Mouse (Mus musculus): Measurements from ENCODE around the gene Sipa1l3. TPM values are rescaled to one million over a fixed set of nuclear protein-coding genes. Genes with fewer than 3 reads are reported as not detected.

Gene Sipa1l3
- polyA plus RNA-seq, 1 experiment from 2014 or later, result 17.6 TPM

DNA sequence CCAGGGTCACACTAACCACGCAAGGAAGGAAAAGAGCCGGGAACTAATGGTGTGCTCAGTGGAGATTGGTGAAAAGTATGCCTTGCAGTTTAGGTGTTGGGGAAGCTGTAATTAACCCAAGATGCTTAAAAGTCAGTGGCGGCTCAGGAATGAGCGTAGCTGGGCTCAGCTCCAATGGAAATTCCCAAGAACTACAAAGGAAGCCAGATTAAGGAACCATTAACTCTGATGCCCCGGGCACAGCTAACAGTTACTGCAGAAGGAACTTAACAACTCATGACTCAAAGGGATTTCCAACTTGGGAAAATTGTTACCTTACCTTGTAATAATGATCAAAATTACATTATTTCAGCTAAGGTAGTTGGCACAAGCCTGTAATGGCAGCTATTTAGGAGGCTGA, 241.7 kb downstream of the Sipa1l3 start:
- Histone ChIP-seq H3K4me1 (ENCODE audit: control insufficient read depth, insufficient read depth, low read length) (peaks cover 3% of the 10 kb centered on the region), H3K27me3 (ENCODE audit: control insufficient read depth, insufficient read depth, low read length) (peaks cover 15% of the 10 kb centered on the region; the same call in 1 of the 2 replicates), H3K36me3 (ENCODE audit: control insufficient read depth, insufficient read depth, low read length) (no peaks in the 10 kb centered on the region), H3K9me3 (ENCODE audit: control insufficient read depth, low read length) (no peaks in the 10 kb centered on the region), H3K4me2 (ENCODE audit: low read length) (no peak overlapping the region), H3K27ac (replicated peaks; ENCODE audit: low read depth, low read length) (no peak overlapping the region), H3K9ac (replicated peaks; ENCODE audit: low read length) (no peak overlapping the region), H3K4me3 (replicated peaks; ENCODE audit: low read depth, low read length) (no peak overlapping the region)
- 92% methylated on average over 5 of the region's 5 CpGs for whole genome bisulfite sequencing
- ATAC-seq (ENCODE audit: low FRiP score, low TSS enrichment), result no peak
- no peak for DNase-seq

DNA sequence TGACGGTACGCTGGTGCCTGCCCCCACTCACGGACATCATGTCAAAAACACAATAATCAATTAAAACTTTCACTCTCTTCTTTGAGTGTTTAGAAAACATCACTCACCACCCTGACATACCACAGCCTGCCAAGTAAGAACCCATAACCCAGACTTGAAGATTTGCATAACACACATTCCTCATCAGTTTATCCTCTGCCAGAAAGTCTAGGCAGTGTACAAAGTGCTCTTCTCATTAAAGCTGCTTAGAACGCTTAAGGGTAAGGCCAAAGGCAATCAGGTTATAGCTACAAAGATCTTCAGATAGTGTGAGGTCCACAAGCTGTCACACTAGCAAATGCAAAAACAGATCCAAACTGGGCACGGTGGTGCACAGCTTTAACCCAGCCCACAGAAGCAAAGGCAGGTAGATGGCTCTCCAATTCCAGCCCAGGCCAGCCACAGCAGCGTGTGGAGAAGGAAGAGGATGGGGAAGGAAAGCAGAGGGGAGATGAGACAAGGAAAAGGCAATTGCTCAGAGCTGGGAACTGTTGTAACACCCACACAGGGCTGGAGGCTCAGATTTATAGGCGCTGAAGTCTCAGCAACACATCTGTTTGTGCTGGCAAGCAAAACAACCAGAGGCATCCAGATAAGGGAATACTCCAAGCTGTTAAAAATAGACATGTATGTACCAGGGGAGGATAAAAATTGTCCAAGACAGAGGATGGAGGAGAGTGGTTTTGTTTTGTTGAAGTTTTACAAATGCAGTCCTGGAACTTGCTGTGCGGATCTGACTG, 246.6 kb downstream of the Sipa1l3 start:
- no peaks in the 10 kb centered on the region for H3K36me3 ChIP-seq (ENCODE audit: control insufficient read depth, insufficient read depth, low read length)
- H3K4me3 ChIP-seq (replicated peaks; ENCODE audit: low read depth, low read length), result no peak overlapping the region
- no peaks in the 10 kb centered on the region for H3K4me1 ChIP-seq (ENCODE audit: control insufficient read depth, insufficient read depth, low read length)
- WGBS, result 87% methylated on average over 8 of the region's 8 CpGs
- DNase-seq (no peak), ATAC-seq (ENCODE audit: low FRiP score, low TSS enrichment) (no peak)
- H3K9me3 ChIP-seq (ENCODE audit: control insufficient read depth, low read length), result no peaks in the 10 kb centered on the region
- no peak overlapping the region for H3K27ac ChIP-seq (replicated peaks; ENCODE audit: low read depth, low read length)
- no peak overlapping the region for H3K9ac ChIP-seq (replicated peaks; ENCODE audit: low read length)
- H3K4me2 ChIP-seq (ENCODE audit: low read length), result no peak overlapping the region
- H3K27me3 ChIP-seq (ENCODE audit: control insufficient read depth, insufficient read depth, low read length), result no peaks in the 10 kb centered on the region

DNA sequence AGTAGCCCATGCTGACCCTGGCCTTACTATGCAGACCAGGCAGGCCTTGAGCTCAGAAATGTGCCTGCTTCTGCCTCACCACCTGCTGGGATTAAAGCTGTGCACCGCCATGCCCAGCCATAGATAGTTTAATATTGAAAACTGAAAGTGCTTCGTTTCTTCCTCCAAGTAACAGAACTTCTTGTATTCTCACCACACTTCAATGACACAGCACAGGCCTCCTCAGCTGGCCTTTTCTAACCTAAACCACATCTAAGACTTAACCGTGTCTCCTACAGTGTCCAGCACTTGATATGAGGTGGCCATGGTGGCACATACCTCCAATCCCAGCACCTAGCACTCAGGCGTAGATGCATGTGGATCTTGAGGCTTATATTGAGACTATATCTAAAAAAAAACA, 248.0 kb downstream of the Sipa1l3 start:
- no peak for ATAC-seq (ENCODE audit: low FRiP score, low TSS enrichment)
- DNase-seq, result no peak
- H3K9me3 ChIP-seq (ENCODE audit: control insufficient read depth, low read length), result no peaks in the 10 kb centered on the region
- WGBS, result 89% methylated on average over 4 of the region's 4 CpGs
- no peak overlapping the region for H3K9ac ChIP-seq (replicated peaks; ENCODE audit: low read length)
- no peak overlapping the region for H3K27ac ChIP-seq (replicated peaks; ENCODE audit: low read depth, low read length)
- no peaks in the 10 kb centered on the region for H3K4me1 ChIP-seq (ENCODE audit: control insufficient read depth, insufficient read depth, low read length)
- no peak overlapping the region for H3K4me2 ChIP-seq (ENCODE audit: low read length)
- H3K27me3 ChIP-seq (ENCODE audit: control insufficient read depth, insufficient read depth, low read length), result no peaks in the 10 kb centered on the region
- no peaks in the 10 kb centered on the region for H3K36me3 ChIP-seq (ENCODE audit: control insufficient read depth, insufficient read depth, low read length)
- no peak overlapping the region for H3K4me3 ChIP-seq (replicated peaks; ENCODE audit: low read depth, low read length)

Other genes starting within 250 kb of the Sipa1l3 start
- gene Spint2, start 236.7 kb downstream of the Sipa1l3 start, polyA plus RNA-seq (2014; fragmentation: Nextera tagmentation; extraction: Ambion mirVana), result 52.3 and 66.3 TPM in 2 replicates
- 0.94 and 3.9 TPM in 2 replicates for gene Ppp1r14a, start 229.3 kb downstream of the Sipa1l3 start, polyA plus RNA-seq (2014; fragmentation: Nextera tagmentation; extraction: Ambion mirVana)
- 203 and 214 TPM in 2 replicates for gene Dpf1, start 214.7 kb downstream of the Sipa1l3 start, polyA plus RNA-seq (2014; fragmentation: Nextera tagmentation; extraction: Ambion mirVana)
- gene Catsperg2, start 208.4 kb upstream of the Sipa1l3 start, polyA plus RNA-seq (2014; fragmentation: Nextera tagmentation; extraction: Ambion mirVana), result 0.55 and 0.77 TPM in 2 replicates
- gene Zfp84, start 249.9 kb upstream of the Sipa1l3 start, polyA plus RNA-seq (2014; fragmentation: Nextera tagmentation; extraction: Ambion mirVana), result 20.0 and 21.0 TPM in 2 replicates

All from midbrain, embryonic 14.5 days (tissue).